Mouse (Mus musculus): ENCODE measurements at regions not wholly inside any gene's neighbourhood (a gene's known extent, or its start where the extent isn't known, plus 50 kb on each side); places are given as distances from the start of the nearest gene placed in this dataset.

DNA sequence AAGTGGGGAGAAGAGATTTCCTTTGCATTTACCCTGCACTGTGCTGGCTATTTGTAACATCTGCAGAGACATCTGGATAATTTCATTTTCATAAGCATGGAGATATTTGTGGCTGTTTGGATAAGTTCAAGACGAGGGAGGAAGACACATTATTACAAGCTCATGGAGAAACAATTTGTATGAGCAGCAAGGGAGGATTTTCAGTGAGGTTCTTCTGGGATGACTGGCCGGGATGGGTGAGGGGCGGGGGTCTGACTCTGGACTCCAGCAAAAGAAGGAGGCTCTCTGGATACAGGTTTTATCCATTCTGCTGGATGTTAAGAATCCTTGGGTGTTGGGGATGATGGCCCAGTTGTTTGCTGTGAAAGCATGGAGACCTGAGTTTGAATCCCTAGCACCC lies 246.5 kb upstream of the 9630041A04Rik start:
- 84% methylated on average over 3 of the region's 3 CpGs for WGBS
- Histone ChIP-seq H3K9ac (ENCODE audit: low read depth, low read length) (no peak overlapping the region), H3K4me1 (ENCODE audit: control insufficient read depth, insufficient read depth, low read length) (no peaks in the 10 kb centered on the region), H3K9me3 (replicated peaks; ENCODE audit: control insufficient read depth, low read length, poor library complexity, severe bottlenecking) (no peaks in the 10 kb centered on the region), H3K27ac (ENCODE audit: low read length) (no peak overlapping the region), H3K4me2 (ENCODE audit: low read length) (no peak overlapping the region), H3K4me3 (ENCODE audit: low read depth, low read length) (no peak overlapping the region), H3K27me3 (ENCODE audit: control insufficient read depth, insufficient read depth, low read depth, low read length) (no peaks in the 10 kb centered on the region), H3K36me3 (ENCODE audit: control insufficient read depth, insufficient read depth, low read length) (no peaks in the 10 kb centered on the region)
- no peak for ATAC-seq

DNA sequence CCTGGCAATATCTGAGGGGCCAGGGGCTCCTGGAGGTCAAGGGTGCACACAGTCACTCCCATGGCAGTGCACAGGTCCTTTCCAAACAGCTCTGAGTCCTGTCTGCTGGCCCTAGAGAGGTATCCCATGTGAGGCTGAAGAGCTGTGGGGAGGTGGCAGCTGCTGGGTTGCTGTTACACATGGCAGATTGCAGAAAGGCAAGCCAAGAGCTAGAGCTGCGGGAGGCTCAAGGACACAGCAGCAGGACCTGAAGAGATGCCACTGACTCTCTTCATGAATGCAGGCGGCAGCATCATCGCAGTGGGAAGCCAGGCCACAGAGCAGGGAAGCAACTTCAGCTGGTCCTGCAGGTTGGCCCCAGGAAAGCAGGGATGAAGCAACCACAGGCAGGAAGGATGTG lies 247.7 kb upstream of the 9630041A04Rik start:
- H3K4me3 ChIP-seq (ENCODE audit: low read depth, low read length) = no peak overlapping the region
- no peak overlapping the region for H3K4me2 ChIP-seq (ENCODE audit: low read length)
- H3K27ac ChIP-seq (ENCODE audit: low read length) = no peak overlapping the region
- no peak for ATAC-seq
- H3K4me1 ChIP-seq (ENCODE audit: control insufficient read depth, insufficient read depth, low read length) = no peaks in the 10 kb centered on the region
- 70% methylated on average over 3 of the region's 3 CpGs for WGBS
- H3K9me3 ChIP-seq (replicated peaks; ENCODE audit: control insufficient read depth, low read length, poor library complexity, severe bottlenecking) = no peaks in the 10 kb centered on the region
- no peak overlapping the region for H3K9ac ChIP-seq (ENCODE audit: low read depth, low read length)
- no peaks in the 10 kb centered on the region for H3K27me3 ChIP-seq (ENCODE audit: control insufficient read depth, insufficient read depth, low read depth, low read length)
- H3K36me3 ChIP-seq (ENCODE audit: control insufficient read depth, insufficient read depth, low read length) = no peaks in the 10 kb centered on the region

DNA sequence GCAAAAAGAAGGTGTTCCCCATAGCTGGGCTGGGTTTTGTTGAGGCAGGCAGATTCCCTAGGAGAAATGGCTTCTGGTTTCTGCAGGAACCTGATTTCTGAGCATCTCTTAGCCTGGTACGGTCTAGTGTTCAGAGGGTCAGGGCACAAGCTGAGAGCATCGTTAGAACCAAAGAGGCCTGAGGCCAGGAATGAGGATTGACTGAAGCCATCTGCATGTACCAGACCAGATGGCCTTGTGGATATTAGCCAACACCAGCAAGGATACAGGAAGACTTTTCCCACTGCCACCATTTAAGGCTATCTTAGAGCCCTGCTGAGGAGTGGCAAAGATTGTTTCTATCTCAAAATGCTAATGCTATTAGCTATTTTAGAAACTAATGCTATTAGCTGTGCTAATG lies 248.2 kb upstream of the 9630041A04Rik start:
- H3K4me2 ChIP-seq (ENCODE audit: low read length) = no peak overlapping the region
- H3K9ac ChIP-seq (ENCODE audit: low read depth, low read length) = no peak overlapping the region
- 60% methylated on average over 2 of the region's 2 CpGs for WGBS
- no peak overlapping the region for H3K4me3 ChIP-seq (ENCODE audit: low read depth, low read length)
- H3K36me3 ChIP-seq (ENCODE audit: control insufficient read depth, insufficient read depth, low read length) = no peaks in the 10 kb centered on the region
- H3K27me3 ChIP-seq (ENCODE audit: control insufficient read depth, insufficient read depth, low read depth, low read length) = no peaks in the 10 kb centered on the region
- H3K27ac ChIP-seq (ENCODE audit: low read length) = no peak overlapping the region
- no peaks in the 10 kb centered on the region for H3K9me3 ChIP-seq (replicated peaks; ENCODE audit: control insufficient read depth, low read length, poor library complexity, severe bottlenecking)
- no peaks in the 10 kb centered on the region for H3K4me1 ChIP-seq (ENCODE audit: control insufficient read depth, insufficient read depth, low read length)
- ATAC-seq = no peak

DNA sequence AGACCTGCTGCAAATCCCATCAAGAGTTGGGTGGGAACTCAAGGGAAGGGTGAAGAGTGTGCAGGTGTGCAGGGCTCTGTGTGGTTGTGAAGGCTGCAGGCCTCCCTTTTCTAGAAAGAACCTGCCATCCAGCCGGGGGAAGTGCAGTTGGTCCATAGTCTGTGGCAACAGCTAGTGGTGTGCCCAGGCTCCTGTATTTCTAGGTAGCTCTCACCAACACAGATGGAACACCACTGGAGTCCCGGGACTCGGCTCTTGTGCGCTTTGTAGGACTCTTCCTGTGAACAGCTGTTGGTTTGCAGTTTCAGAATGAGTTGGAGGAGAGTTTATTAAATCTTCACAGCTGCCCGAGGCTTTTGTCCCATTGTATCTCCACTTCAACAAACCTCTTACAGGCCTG lies 248.7 kb upstream of the 9630041A04Rik start:
- H3K27me3 ChIP-seq (ENCODE audit: control insufficient read depth, insufficient read depth, low read depth, low read length) = no peaks in the 10 kb centered on the region
- no peaks in the 10 kb centered on the region for H3K9me3 ChIP-seq (replicated peaks; ENCODE audit: control insufficient read depth, low read length, poor library complexity, severe bottlenecking)
- no peaks in the 10 kb centered on the region for H3K4me1 ChIP-seq (ENCODE audit: control insufficient read depth, insufficient read depth, low read length)
- H3K9ac ChIP-seq (ENCODE audit: low read depth, low read length) = no peak overlapping the region
- no peaks in the 10 kb centered on the region for H3K36me3 ChIP-seq (ENCODE audit: control insufficient read depth, insufficient read depth, low read length)
- H3K4me2 ChIP-seq (ENCODE audit: low read length) = no peak overlapping the region
- no peak for ATAC-seq
- 83% methylated on average over 5 of the region's 5 CpGs for whole genome bisulfite sequencing
- no peak overlapping the region for H3K27ac ChIP-seq (ENCODE audit: low read length)
- H3K4me3 ChIP-seq (ENCODE audit: low read depth, low read length) = no peak overlapping the region

DNA sequence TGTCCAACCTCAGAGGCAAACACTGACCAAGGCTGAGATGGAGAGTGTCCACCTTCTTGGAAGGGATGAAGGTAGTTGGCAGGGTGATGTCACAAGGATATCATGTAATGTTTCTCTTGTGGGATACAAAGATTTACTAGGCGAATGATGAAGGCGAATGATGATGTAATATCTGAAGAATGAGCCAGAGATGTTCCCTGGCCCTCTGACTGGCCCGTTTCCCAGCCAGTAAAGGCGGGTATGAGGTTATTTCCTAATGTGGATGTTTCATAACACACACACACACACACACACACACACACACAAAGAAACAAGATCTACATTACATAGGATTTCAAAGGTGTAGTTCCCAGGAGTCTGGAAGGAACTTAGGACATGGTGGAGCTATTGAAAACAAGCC lies 249.1 kb upstream of the 9630041A04Rik start:
- no peak overlapping the region for H3K9ac ChIP-seq (ENCODE audit: low read depth, low read length)
- no peak overlapping the region for H3K4me3 ChIP-seq (ENCODE audit: low read depth, low read length)
- no peak overlapping the region for H3K4me2 ChIP-seq (ENCODE audit: low read length)
- H3K4me1 ChIP-seq (ENCODE audit: control insufficient read depth, insufficient read depth, low read length) = no peaks in the 10 kb centered on the region
- 89% methylated on average over 4 of the region's 4 CpGs for whole genome bisulfite sequencing
- no peak overlapping the region for H3K27ac ChIP-seq (ENCODE audit: low read length)
- no peaks in the 10 kb centered on the region for H3K36me3 ChIP-seq (ENCODE audit: control insufficient read depth, insufficient read depth, low read length)
- no peak for ATAC-seq
- H3K27me3 ChIP-seq (ENCODE audit: control insufficient read depth, insufficient read depth, low read depth, low read length) = no peaks in the 10 kb centered on the region
- no peaks in the 10 kb centered on the region for H3K9me3 ChIP-seq (replicated peaks; ENCODE audit: control insufficient read depth, low read length, poor library complexity, severe bottlenecking)

DNA sequence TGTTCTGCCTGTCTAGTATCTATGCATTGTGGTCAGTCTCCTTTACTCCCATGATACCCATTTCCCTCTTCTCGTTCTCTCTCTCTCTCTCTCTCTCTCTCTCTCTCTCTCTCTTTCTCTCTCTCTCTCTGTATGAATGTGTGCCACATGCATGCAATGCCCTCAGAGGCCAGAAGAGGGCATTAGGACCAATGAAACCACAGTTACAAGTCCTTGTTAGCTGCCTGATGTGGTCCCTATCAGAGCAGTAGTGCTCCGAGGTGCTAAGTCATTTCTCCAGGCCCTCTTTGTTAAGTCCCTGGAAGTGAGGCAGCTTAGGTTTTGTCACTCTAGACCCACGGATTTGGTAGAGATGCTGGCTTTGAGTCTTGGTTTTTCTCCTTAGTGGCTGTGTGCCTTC lies 250.2 kb upstream of the 9630041A04Rik start:
- 18% methylated on average over 3 of the region's 3 CpGs for WGBS
- Histone ChIP-seq H3K27me3 (ENCODE audit: control insufficient read depth, insufficient read depth, low read depth, low read length) (no peaks in the 10 kb centered on the region), H3K9ac (ENCODE audit: low read depth, low read length) (no peak overlapping the region), H3K27ac (ENCODE audit: low read length) (no peak overlapping the region), H3K4me3 (ENCODE audit: low read depth, low read length) (no peak overlapping the region), H3K9me3 (replicated peaks; ENCODE audit: control insufficient read depth, low read length, poor library complexity, severe bottlenecking) (no peaks in the 10 kb centered on the region), H3K4me1 (ENCODE audit: control insufficient read depth, insufficient read depth, low read length) (no peaks in the 10 kb centered on the region), H3K36me3 (ENCODE audit: control insufficient read depth, insufficient read depth, low read length) (no peaks in the 10 kb centered on the region), H3K4me2 (ENCODE audit: low read length) (no peak overlapping the region)
- ATAC-seq = no peak

DNA sequence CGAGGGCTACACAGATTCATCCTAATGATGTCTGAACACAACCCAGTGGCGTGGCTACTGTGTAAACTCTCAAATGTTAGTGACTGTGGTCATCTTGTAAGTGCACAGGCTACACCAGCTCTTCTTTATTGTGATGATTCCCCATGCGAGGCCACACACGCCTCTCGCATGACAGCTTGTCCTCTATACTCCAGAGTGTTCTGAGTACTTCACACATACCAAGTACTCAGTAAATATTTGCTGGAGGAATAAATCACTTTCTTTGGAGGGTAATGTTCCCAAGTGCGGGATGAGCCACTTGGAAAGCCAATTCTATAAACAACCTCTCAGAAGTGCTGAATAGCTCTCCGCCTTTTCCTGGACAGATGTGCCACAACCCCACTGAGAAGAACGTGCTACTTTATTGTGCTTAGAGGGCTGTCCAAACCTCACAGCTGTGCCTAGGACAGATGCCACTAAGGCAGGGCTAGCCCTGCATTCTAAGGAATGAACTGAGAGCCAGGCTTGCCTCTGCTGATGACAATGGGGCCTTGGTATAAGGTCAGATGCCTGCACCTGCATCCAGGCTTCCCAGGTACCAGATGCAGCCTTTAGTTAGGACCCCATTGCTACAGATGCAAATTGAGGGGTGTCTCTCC lies 250.7 kb upstream of the 9630041A04Rik start:
- no peak overlapping the region for H3K4me3 ChIP-seq (ENCODE audit: low read depth, low read length)

DNA sequence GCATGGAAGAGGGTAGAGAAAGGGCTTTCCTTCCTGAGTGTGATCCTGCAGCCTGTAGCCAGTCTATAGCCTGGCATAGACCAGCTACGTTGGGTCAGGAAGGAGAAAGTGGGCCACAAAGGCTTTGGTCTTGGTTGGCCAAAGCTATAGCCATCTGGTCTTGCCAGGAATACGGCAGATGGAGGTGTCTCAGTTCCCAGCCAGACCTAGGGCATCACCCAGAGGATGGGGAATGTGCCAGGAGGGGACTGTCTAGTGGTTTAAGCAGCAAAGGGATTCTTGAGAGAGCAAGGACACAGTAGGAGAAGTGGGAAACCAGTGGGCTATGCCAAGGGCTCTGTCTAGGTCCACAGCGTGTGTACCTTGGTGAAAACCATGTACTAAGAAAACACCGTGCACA lies 251.3 kb upstream of the 9630041A04Rik start:
- no peak overlapping the region for H3K9ac ChIP-seq (ENCODE audit: low read depth, low read length)
- H3K9me3 ChIP-seq (replicated peaks; ENCODE audit: control insufficient read depth, low read length, poor library complexity, severe bottlenecking) = no peaks in the 10 kb centered on the region
- no peak for ATAC-seq
- WGBS = 87% methylated on average over 4 of the region's 4 CpGs
- no peak overlapping the region for H3K4me2 ChIP-seq (ENCODE audit: low read length)
- no peaks in the 10 kb centered on the region for H3K36me3 ChIP-seq (ENCODE audit: control insufficient read depth, insufficient read depth, low read length)
- no peaks in the 10 kb centered on the region for H3K4me1 ChIP-seq (ENCODE audit: control insufficient read depth, insufficient read depth, low read length)
- no peaks in the 10 kb centered on the region for H3K27me3 ChIP-seq (ENCODE audit: control insufficient read depth, insufficient read depth, low read depth, low read length)
- no peak overlapping the region for H3K27ac ChIP-seq (ENCODE audit: low read length)
- no peak overlapping the region for H3K4me3 ChIP-seq (ENCODE audit: low read depth, low read length)

More for the DNA sequence above, 250.7 kb upstream of the 9630041A04Rik start:
- H3K4me1 ChIP-seq (ENCODE audit: control insufficient read depth, insufficient read depth, low read length) = no peaks in the 10 kb centered on the region
- no peaks in the 10 kb centered on the region for H3K36me3 ChIP-seq (ENCODE audit: control insufficient read depth, insufficient read depth, low read length)
- H3K27me3 ChIP-seq (ENCODE audit: control insufficient read depth, insufficient read depth, low read depth, low read length) = no peaks in the 10 kb centered on the region
- H3K9me3 ChIP-seq (replicated peaks; ENCODE audit: control insufficient read depth, low read length, poor library complexity, severe bottlenecking) = no peaks in the 10 kb centered on the region
- no peak overlapping the region for H3K9ac ChIP-seq (ENCODE audit: low read depth, low read length)
- no peak overlapping the region for H3K4me2 ChIP-seq (ENCODE audit: low read length)
- H3K27ac ChIP-seq (ENCODE audit: low read length) = no peak overlapping the region
- no peak for ATAC-seq
- WGBS = 76% methylated on average over 8 of the region's 8 CpGs

DNA sequence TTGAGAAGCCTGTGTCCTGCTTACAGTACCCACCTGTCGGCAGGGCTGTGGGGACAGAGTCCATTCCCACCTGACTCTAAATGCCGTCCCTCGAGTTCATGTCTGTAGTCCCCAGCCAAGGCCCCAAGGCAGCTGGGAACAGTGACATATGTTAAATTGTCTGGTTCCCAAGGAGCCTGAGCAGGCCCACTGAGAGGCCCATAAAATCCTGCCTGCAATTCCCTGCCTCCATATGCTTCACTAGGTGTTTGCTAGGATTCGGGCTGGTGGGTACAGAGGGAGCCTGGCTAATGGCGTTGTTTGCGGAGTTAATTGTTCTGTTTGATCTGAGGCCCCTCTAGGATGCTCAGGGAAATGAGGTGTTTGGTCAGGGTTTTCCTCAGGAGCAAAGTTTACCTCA lies 258.8 kb upstream of the 9630041A04Rik start:
- H3K4me1 ChIP-seq (ENCODE audit: control insufficient read depth, insufficient read depth, low read length) = no peaks in the 10 kb centered on the region
- H3K9ac ChIP-seq (ENCODE audit: low read depth, low read length) = no peak overlapping the region
- H3K27ac ChIP-seq (ENCODE audit: low read length) = no peak overlapping the region
- no peaks in the 10 kb centered on the region for H3K9me3 ChIP-seq (replicated peaks; ENCODE audit: control insufficient read depth, low read length, poor library complexity, severe bottlenecking)
- no peak overlapping the region for H3K4me2 ChIP-seq (ENCODE audit: low read length)
- H3K27me3 ChIP-seq (ENCODE audit: control insufficient read depth, insufficient read depth, low read depth, low read length) = no peaks in the 10 kb centered on the region
- no peak for ATAC-seq
- no peaks in the 10 kb centered on the region for H3K36me3 ChIP-seq (ENCODE audit: control insufficient read depth, insufficient read depth, low read length)
- 78% methylated on average over 6 of the region's 6 CpGs for WGBS
- H3K4me3 ChIP-seq (ENCODE audit: low read depth, low read length) = no peak overlapping the region
